Mouse (Mus musculus): ENCODE data around the gene B4galt1.

- TF ChIP-seq POLR2A (IDR thresholded peaks at IDR 0.05; ENCODE audit: borderline replicate concordance, extremely low read depth, insufficient read depth, insufficient read length, poor library complexity, severe bottlenecking) (no peak), CTCF (IDR thresholded peaks at IDR 0.05; ENCODE audit: borderline replicate concordance, extremely low read depth, insufficient read depth, insufficient read length) (no peak)
Observed at GRCm38 (mm10) chr4:40877528-40877927, 23.7 kb upstream of the B4galt1 start.
